ENCODE assay signal across 8 mouse cellular contexts in genomic region chr7:30322285-30322667, GRCm38 (mm10). TPM values are rescaled to one million over a fixed set of nuclear protein-coding genes. Genes with fewer than 3 reads are reported as not detected.
DNase-seq lines count a peak whose midpoint lies in the region; ATAC-seq and TF ChIP-seq lines count a peak whose summit lies in the region.

No protein-coding gene starts in this region.

- peak overlapping the region; percentile 87 for H3K9ac ChIP-seq in hindbrain, embryonic 14.5 days

- peak; percentile 87 for DNase-seq in Patski (ENCODE audit: low read depth, low spot score)
- peak; percentile 98 to 99 for DNase-seq in cerebellum, postnatal 14 days
- DNase-seq in frontal cortex, postnatal 14 days (ENCODE audit: low spot score in 2 of 2) = peak; percentile 92 to 95
- DNase-seq in hindbrain, embryonic 14.5 days (ENCODE audit: low spot score) = peak; percentile 94
- DNase-seq in layer of hippocampus, postnatal 36 days = peak; percentile 96
- DNase-seq in lung, postnatal 36 days = peak; percentile 99
- DNase-seq in retina, postnatal 1 day = peak; percentile 97
- DNase-seq in urinary bladder, adult 18-20 months (ENCODE audit: low spot score in 2 of 2) = peak; percentile 91 to 97

- CTCF ChIA-PET in Patski (lab: Charles Lee) = interaction anchor here (1.1 to 1.4 kb wide), 3 partner anchors 11 to 14 kb away, joined by 3 to 4 read pairs (median 4); no protein-coding TSS in a partner anchor

- POLR2A ChIA-PET in Patski (lab: Charles Lee) = interaction anchor here (1.5 kb wide), 1 partner anchor 14 kb away, joined by 5 read pairs; no protein-coding TSS in a partner anchor

- no peak for TF ChIP-seq CTCF in Patski (IDR thresholded peaks at IDR 0.05)

- H3K4me3 ChIP-seq in hindbrain, embryonic 14.5 days (replicated peaks; ENCODE audit: low read length) = peak overlapping the region; percentile 75

- WGBS in hindbrain, embryonic 14.5 days = under 1% methylated on average over 18 of the region's 20 CpGs

- ATAC-seq in Patski = peak; percentile 98
- ATAC-seq in hindbrain, embryonic 14.5 days (ENCODE audit: low FRiP score) = peak; percentile 99

- H3K27ac ChIP-seq in hindbrain, embryonic 14.5 days = peak overlapping the region; percentile 78

- H3K36me3 ChIP-seq in hindbrain, embryonic 14.5 days (replicated peaks; ENCODE audit: control insufficient read depth, insufficient read depth) = no peaks in the 10 kb centered on the region; the same call in 1 of the 2 replicates

- no peaks in the 10 kb centered on the region for H3K27me3 ChIP-seq in Patski
- H3K27me3 ChIP-seq in hindbrain, embryonic 14.5 days (ENCODE audit: control insufficient read depth, insufficient read depth, low read length) = no peaks in the 10 kb centered on the region

- in situ Hi-C loops in Patski (cut with MboI; ENCODE audit: low pct_unique_long_range_greater_than_20kb) = no loop called here

- H3K4me1 ChIP-seq in hindbrain, embryonic 14.5 days (replicated peaks; ENCODE audit: control insufficient read depth, insufficient read depth, low read length) = peaks cover 18% of the 10 kb centered on the region

- peak overlapping the region; percentile 85 for H3K4me2 ChIP-seq in hindbrain, embryonic 14.5 days (replicated peaks)

- H3K9me3 ChIP-seq in hindbrain, embryonic 14.5 days (ENCODE audit: control insufficient read depth, low read length) = no peaks in the 10 kb centered on the region

RNA-seq across cellular contexts. Expression of gene E130208F15Rik, which starts 0.7 kb away (rescaled TPM):
- 3.3 TPM for polyA plus RNA-seq in Patski (2021)
- polyA plus RNA-seq in hindbrain, embryonic 14.5 days (2014; fragmentation: Nextera tagmentation; extraction: Ambion mirVana) = not detected in 2 replicates
- under 1 TPM; 0.28 to 0.40 TPM for total RNA-seq in layer of hippocampus, postnatal 36 days (2021)

RNA-seq across cellular contexts. Expression of gene Sdhaf1, which starts 1.4 kb away (rescaled TPM):
- polyA plus RNA-seq in Patski (2021) = 6.4 TPM
- polyA plus RNA-seq in hindbrain, embryonic 14.5 days (2014; fragmentation: Nextera tagmentation; extraction: Ambion mirVana) = 16.5 and 19.2 TPM in 2 replicates
- total RNA-seq in layer of hippocampus, postnatal 36 days (2021) = 1 to 10 TPM; 6.6 to 7.4 TPM

RNA-seq across cellular contexts. Expression of gene Syne4, which starts 7.7 kb away (rescaled TPM):
- 2.6 TPM for polyA plus RNA-seq in Patski (2021)
- polyA plus RNA-seq in hindbrain, embryonic 14.5 days (2014; fragmentation: Nextera tagmentation; extraction: Ambion mirVana) = 10.7 and 11.9 TPM in 2 replicates
- 10 to 100 TPM; 10.5 to 12.7 TPM for total RNA-seq in layer of hippocampus, postnatal 36 days (2021)

RNA-seq across cellular contexts. Expression of gene Alkbh6, which starts 13.8 kb away (rescaled TPM):
- 35.2 TPM for polyA plus RNA-seq in Patski (2021)
- polyA plus RNA-seq in hindbrain, embryonic 14.5 days (2014; fragmentation: Nextera tagmentation; extraction: Ambion mirVana) = 119 and 123 TPM in 2 replicates
- total RNA-seq in layer of hippocampus, postnatal 36 days (2021) = 10 to 100 TPM; 54.2 to 57.2 TPM

RNA-seq across cellular contexts. Expression of gene Clip3, which starts 30.7 kb away (rescaled TPM):
- polyA plus RNA-seq in Patski (2021) = 78.3 TPM
- 123 and 146 TPM in 2 replicates for polyA plus RNA-seq in hindbrain, embryonic 14.5 days (2014; fragmentation: Nextera tagmentation; extraction: Ambion mirVana)
- 100 to 1,000 TPM; 454 to 456 TPM for total RNA-seq in layer of hippocampus, postnatal 36 days (2021)

Comparison
In these comparisons a context has a peak if more than half of its experiments do, and no peak if none do; other contexts are left out.
1. Peak in every context shown above with its lines: DNase-seq, ATAC-seq, H3K4me3 ChIP-seq and H3K27ac ChIP-seq.